Mouse (Mus musculus) neural tube, embryonic 11.5 days (tissue): ENCODE results near the gene Cpa1. TPM values are rescaled to one million over a fixed set of nuclear protein-coding genes. Genes with fewer than 3 reads are reported as not detected.

Experiments used
- ATAC-seq: fragments of 200-750 bp; cut with Nextera tagmentation; 2 replicates; pipeline ENCODE4 v1.8.0; 2017; ENCODE audit warnings: moderate number of reproducible peaks, mild to moderate bottlenecking, moderate TSS enrichment, moderate library complexity; ENCODE audit not compliant: insufficient read depth, low FRiP score, low TSS enrichment
- DNase-seq: peaks from one replicate; pipeline ENCODE4 v3.0.0-alpha.2; 2015; ENCODE audit warnings: low spot score
- H3K27ac ChIP-seq: fragments of 300-500 bp; sonication (generic); 2 replicates; pipeline ENCODE4 v1.5.1; 2014; ENCODE audit warnings: low read depth, mild to moderate bottlenecking, low read length
- H3K27me3 ChIP-seq: fragments of 300-500 bp; sonication (generic); 2 replicates; pipeline ENCODE4 v1.6.1; 2014; ENCODE audit warnings: mild to moderate bottlenecking, low read length, mixed read lengths; ENCODE audit not compliant: control insufficient read depth, insufficient read depth
- H3K36me3 ChIP-seq: fragments of 300-500 bp; sonication (generic); 2 replicates; pipeline ENCODE4 v1.6.1; 2014; ENCODE audit warnings: mild to moderate bottlenecking, low read length, moderate library complexity, mixed read lengths; ENCODE audit not compliant: control insufficient read depth, insufficient read depth
- H3K4me1 ChIP-seq: fragments of 300-500 bp; sonication (generic); 2 replicates; pipeline ENCODE4 v1.6.1; 2014; ENCODE audit warnings: low read length, mixed read lengths; ENCODE audit not compliant: control insufficient read depth, insufficient read depth
- H3K4me2 ChIP-seq: fragments of 300-500 bp; sonication (generic); 2 replicates; pipeline ENCODE4 v1.6.1; 2014; ENCODE audit warnings: low read depth, mild to moderate bottlenecking, moderate library complexity
- H3K4me3 ChIP-seq: fragments of 300-500 bp; sonication (generic); 2 replicates; pipeline ENCODE4 v1.5.1; 2014; ENCODE audit warnings: low read depth, low read length
- H3K9ac ChIP-seq: fragments of 300-500 bp; sonication (generic); 2 replicates; pipeline ENCODE4 v1.6.1; 2014; ENCODE audit warnings: mild to moderate bottlenecking, low read length
- H3K9me3 ChIP-seq: fragments of 300-500 bp; sonication (generic); 2 replicates; pipeline ENCODE4 v1.6.1; 2016; ENCODE audit warnings: low read length; ENCODE audit not compliant: control insufficient read depth
- WGBS: fragments of 180-500 bp; shearing (Covaris S2); extraction: QIAGEN DNeasy Blood & Tissue Kit; methylation state at CpG from one replicate; pipeline ENCODE4 v1.1.7; 2014; 5-methylcytosine and 5-hydroxymethylcytosine counted together
- polyA plus RNA-seq: library from polyadenylated mRNA; unstranded; fragments of >200 nt; fragmentation: Nextera tagmentation; extraction: Ambion mirVana; gene quantifications from 2 replicates; pipeline ENCODE4 v1.2.1, GENCODE M21; 2014

Cpa1 gene
- polyA plus RNA-seq, 1 experiment from 2014 or later, result not detected

DNA sequence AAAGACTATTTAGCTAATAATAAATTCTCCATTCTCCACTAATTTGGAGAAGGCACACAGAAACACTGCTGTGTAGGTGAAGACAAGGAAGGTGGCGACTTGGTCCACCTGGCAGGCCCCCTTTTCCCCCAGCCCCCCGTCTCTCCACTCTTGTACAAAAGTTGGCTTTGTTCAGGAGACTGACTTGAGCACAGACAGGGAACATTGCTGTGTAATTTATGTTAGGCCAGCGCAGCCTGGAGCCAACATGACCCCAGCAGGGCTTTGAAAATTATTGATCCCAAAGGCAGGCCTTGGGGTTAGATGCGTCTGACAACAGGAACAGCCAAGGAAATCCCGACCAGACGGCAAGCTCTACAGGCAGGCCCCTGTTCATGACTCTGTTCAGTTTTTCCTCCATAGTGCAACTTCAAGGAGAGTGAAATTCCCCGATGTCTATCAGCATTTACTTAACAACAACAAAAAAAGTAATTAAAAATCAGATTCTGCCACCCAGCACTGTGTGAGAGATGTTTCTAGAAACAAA is 34.6 kb upstream of the Cpa1 start:
- 23% methylated on average over 7 of the region's 7 CpGs for WGBS
- no peak overlapping the region for H3K27ac ChIP-seq
- ATAC-seq, result no peak

DNA sequence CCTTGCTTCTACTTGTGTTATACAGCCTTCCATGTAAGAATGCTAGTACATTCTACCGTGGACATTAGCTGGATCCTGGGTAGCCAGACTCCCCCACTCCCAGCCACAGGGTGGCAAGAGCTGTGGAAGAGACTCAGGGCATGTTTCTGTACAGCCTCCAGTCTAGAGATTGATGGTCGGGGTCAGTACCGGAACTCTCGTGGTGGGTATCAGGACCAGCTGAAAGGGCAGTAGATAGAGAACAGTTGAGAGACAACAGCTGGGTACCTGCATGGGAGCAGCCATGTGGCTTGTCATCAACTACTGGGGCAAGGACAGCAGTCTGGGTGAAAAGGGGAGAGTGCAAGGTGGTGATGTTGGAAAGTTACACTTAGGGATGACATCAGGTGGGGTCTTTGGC is 33.9 kb upstream of the Cpa1 start:
- DNase-seq, result no peak

More for the DNA sequence above, 34.6 kb upstream of the Cpa1 start:
- Histone ChIP-seq H3K9me3 (no peaks in the 10 kb centered on the region), H3K27me3 (no peaks in the 10 kb centered on the region), H3K4me3 (no peak overlapping the region), H3K36me3 (no peaks in the 10 kb centered on the region), H3K4me2 (no peak overlapping the region), H3K4me1 (peaks cover 7% of the 10 kb centered on the region; the same call in 1 of the 2 replicates), H3K9ac (no peak overlapping the region)
- no peak for DNase-seq

DNA sequence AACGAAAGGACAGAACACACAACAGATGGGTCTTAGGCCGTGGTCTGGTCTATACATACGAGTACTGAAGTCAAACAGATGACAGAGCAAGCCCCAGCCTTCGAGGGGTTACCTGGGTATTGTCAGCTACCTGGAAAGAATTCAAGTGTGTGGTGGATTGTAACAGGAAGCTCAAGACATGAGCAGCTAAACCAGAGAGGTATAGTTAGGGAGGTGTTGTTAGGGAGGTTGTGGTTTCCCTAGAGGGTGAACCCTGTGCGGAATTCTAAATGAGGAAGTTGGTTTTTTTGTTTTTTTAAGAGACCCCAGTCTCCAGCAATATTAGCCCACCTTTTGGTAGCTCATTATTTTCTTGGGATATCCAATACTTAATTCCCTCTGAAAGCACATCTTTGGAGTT is 33.3 kb upstream of the Cpa1 start:
- H3K9me3 ChIP-seq, result no peaks in the 10 kb centered on the region
- DNase-seq (no peak), ATAC-seq (no peak)
- no peak overlapping the region for H3K9ac ChIP-seq
- H3K4me3 ChIP-seq, result no peak overlapping the region
- H3K36me3 ChIP-seq, result no peaks in the 10 kb centered on the region
- WGBS, result 89% methylated on average over 5 of the region's 5 CpGs
- H3K4me2 ChIP-seq, result no peak overlapping the region
- H3K4me1 ChIP-seq, result 0 out of 2 replicates have a peak, but pooled peaks cover 7% of the 10 kb centered on the region
- H3K27me3 ChIP-seq, result no peaks in the 10 kb centered on the region
- H3K27ac ChIP-seq, result no peak overlapping the region

More for the DNA sequence above, 33.9 kb upstream of the Cpa1 start:
- Histone ChIP-seq H3K36me3 (no peaks in the 10 kb centered on the region), H3K4me3 (no peak overlapping the region), H3K9ac (no peak overlapping the region), H3K9me3 (no peaks in the 10 kb centered on the region), H3K27me3 (no peaks in the 10 kb centered on the region), H3K4me2 (no peak overlapping the region), H3K27ac (no peak overlapping the region), H3K4me1 (0 out of 2 replicates have a peak, but pooled peaks cover 7% of the 10 kb centered on the region)
- no peak for ATAC-seq
- 80% methylated on average over 4 of the region's 4 CpGs for WGBS

DNA sequence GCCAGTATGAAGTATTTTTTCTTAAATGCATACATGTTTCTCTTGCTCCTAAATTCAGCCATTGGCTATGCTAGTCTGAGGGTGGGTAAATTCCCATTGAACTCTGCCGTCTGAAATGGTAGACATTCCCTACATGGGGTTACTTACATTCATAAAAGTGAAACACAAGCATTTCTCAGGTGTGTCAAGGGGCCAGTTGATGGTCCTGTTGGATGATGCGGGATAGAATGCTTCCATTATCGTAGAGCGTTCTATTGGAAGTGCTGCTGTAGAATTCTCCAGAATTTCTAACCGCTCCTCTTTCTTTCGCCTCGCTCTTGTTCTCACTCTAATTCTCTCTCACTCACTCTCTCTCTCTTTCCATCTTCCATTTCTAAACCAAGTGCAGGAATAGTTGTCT is 28.3 kb upstream of the Cpa1 start, which contains the start of gene Cpa5:
Gene Cpa5, plus strand, starts transcription at position 301 of the 400 bp plus-strand sequence.
- H3K27ac ChIP-seq, result no peak within 1 kb of the TSS
- no peak within 1 kb of the TSS for H3K4me3 ChIP-seq
- no peak within 1 kb of the TSS for H3K9ac ChIP-seq
- WGBS, result 91% methylated on average over 7 of the region's 7 CpGs
- no peaks in the 10 kb centered on the region for H3K36me3 ChIP-seq
- DNase-seq, result no peak
- H3K4me1 ChIP-seq, result peaks cover 13% of the 10 kb centered on the region
- H3K27me3 ChIP-seq, result no peaks in the 10 kb centered on the region
- H3K9me3 ChIP-seq, result no peaks in the 10 kb centered on the region
- ATAC-seq, result no peak
- H3K4me2 ChIP-seq, result no peak within 1 kb of the TSS

DNA sequence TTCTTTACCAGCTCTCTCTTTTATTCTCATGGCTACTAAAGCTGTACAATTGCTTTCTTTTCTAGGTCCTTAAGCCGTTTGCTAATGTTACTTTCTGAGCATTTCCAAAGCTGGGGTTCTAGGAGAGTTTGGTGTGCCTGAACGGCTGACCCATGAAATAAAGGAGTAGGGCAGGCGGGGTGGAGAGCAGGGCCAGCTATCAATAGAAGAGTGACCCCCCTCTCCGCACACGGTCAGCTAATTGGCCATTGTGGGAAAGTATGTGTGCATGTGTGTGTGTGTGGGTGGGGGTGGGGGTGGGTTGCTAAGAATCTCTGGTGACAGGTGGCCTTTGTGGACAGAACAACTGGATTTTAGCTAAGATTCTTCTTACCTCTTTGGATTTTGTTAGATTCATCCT is 27.8 kb upstream of the Cpa1 start:
- H3K9me3 ChIP-seq, result no peaks in the 10 kb centered on the region
- H3K27ac ChIP-seq, result no peak overlapping the region
- H3K4me1 ChIP-seq, result peaks cover 17% of the 10 kb centered on the region
- H3K36me3 ChIP-seq, result no peaks in the 10 kb centered on the region
- WGBS, result 46% methylated on average over 5 of the region's 5 CpGs
- no peak for DNase-seq
- no peak overlapping the region for H3K4me3 ChIP-seq
- no peaks in the 10 kb centered on the region for H3K27me3 ChIP-seq
- H3K4me2 ChIP-seq, result no peak overlapping the region
- H3K9ac ChIP-seq, result no peak overlapping the region
- ATAC-seq, result no peak

DNA sequence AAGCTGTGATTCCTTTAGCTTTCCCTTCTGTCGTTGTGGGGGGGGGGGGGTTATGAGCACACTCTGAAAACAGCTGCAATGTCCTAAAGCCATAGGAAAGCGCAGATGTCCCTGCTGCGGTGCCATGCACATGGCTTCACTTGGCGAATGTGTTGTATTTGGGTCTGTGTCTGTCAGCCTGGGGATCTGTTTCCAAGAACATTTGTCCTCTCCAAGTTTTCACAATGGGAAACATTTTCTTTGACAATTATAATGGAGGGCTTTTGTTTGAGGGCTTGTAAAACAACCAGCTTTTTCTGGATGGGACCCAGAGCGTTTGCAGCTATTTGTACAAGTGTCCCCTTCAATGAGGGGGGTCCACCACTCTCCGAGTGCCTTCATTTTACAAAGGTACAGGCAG is 24.8 kb upstream of the Cpa1 start:
- DNase-seq (no peak), ATAC-seq (no peak)
- Histone ChIP-seq H3K4me3 (no peak overlapping the region), H3K4me2 (no peak overlapping the region), H3K27me3 (no peaks in the 10 kb centered on the region), H3K9ac (no peak overlapping the region), H3K4me1 (peaks cover 43% of the 10 kb centered on the region), H3K9me3 (no peaks in the 10 kb centered on the region), H3K36me3 (no peaks in the 10 kb centered on the region), H3K27ac (no peak overlapping the region)
- 54% methylated on average over 6 of the region's 6 CpGs for WGBS

DNA sequence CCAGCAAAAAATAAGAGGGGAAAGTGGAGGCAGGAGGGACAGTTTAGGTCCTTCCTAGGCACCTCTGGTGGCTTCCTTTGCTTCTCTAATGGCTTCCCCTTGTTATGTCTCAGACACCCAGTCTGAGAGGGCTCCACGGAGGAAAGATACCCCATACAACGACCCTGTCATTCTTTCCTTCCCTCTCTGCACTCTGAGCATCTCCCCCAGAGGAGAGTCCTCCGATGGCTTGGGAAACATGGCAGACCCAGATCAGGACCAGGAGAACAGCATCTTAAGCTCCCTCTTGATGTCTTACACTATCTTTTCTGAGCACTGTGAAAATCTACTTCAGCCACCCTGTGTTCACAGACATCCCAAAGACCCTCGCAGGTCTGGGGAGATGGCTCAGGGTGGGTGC is 23.3 kb upstream of the Cpa1 start:
- peak overlapping the region; percentile 83 for H3K27ac ChIP-seq
- 17% methylated on average over 4 of the region's 4 CpGs for WGBS
- no peak overlapping the region for H3K9ac ChIP-seq
- no peak for ATAC-seq
- no peaks in the 10 kb centered on the region for H3K36me3 ChIP-seq
- no peaks in the 10 kb centered on the region for H3K9me3 ChIP-seq
- H3K27me3 ChIP-seq, result no peaks in the 10 kb centered on the region
- no peak for DNase-seq
- H3K4me2 ChIP-seq, result no peak overlapping the region
- peaks cover 43% of the 10 kb centered on the region for H3K4me1 ChIP-seq
- no peak overlapping the region for H3K4me3 ChIP-seq

DNA sequence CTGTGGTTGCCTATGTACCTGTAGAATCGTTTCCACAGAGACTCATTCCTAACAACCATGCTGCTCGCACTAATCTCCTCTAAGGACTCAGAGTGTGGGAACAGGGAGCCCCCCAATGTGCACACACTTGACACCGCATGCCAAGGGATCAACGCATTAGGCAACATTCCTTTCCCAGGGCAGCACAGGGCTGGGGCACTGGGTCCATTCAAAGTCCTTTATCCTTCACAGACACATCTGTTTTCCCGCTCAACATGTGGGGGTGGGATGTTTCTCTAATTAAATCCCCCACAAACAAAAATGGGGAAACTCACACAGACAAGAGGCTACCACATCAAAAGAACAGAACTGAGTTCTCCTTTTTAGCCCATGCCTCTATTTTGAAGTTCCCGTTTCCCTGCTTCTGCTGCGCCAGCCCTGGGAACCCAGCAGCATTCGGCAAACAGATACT is 22.5 kb upstream of the Cpa1 start:
- H3K27me3 ChIP-seq, result no peaks in the 10 kb centered on the region
- DNase-seq (peak; percentile 60), ATAC-seq (no peak)
- H3K27ac ChIP-seq, result peak overlapping the region; percentile 83
- H3K4me1 ChIP-seq, result peaks cover 41% of the 10 kb centered on the region
- 2% methylated on average over 8 of the region's 8 CpGs for WGBS
- peak overlapping the region; percentile 44 for H3K4me2 ChIP-seq
- H3K9me3 ChIP-seq, result no peaks in the 10 kb centered on the region
- H3K4me3 ChIP-seq, result no peak overlapping the region
- no peaks in the 10 kb centered on the region for H3K36me3 ChIP-seq
- peak overlapping the region; percentile 32; the same call in 1 of the 2 replicates for H3K9ac ChIP-seq
